Mouse (Mus musculus) forebrain, embryonic 11.5 days (tissue): Measurements from ENCODE around the gene Trip12. TPM values are rescaled to one million over a fixed set of nuclear protein-coding genes. Genes with fewer than 3 reads are reported as not detected.

Experiments
- ATAC-seq: fragments of 200-750 bp; cut with Nextera tagmentation; replicated peaks from 2 replicates; pipeline ENCODE4 v1.8.0; 2017; ENCODE audit warnings: moderate TSS enrichment; ENCODE audit not compliant: low FRiP score
- DNase-seq: peaks from one replicate; pipeline ENCODE4 v3.0.0-alpha.2; 2017; ENCODE audit warnings: low spot score
- H3K27ac ChIP-seq: fragments of 300-500 bp; sonication (generic); 2 replicates; pipeline ENCODE4 v1.5.1; 2014; ENCODE audit warnings: low read depth, low read length
- H3K27me3 ChIP-seq: fragments of 300-500 bp; sonication (generic); 2 replicates; pipeline ENCODE4 v1.6.1; 2014; ENCODE audit warnings: mild to moderate bottlenecking, low read length, mixed read lengths; ENCODE audit not compliant: control insufficient read depth, insufficient read depth
- H3K36me3 ChIP-seq: fragments of 300-500 bp; sonication (generic); 2 replicates; pipeline ENCODE4 v1.6.1; 2014; ENCODE audit warnings: mild to moderate bottlenecking, low read length, moderate library complexity, mixed read lengths; ENCODE audit not compliant: control insufficient read depth, insufficient read depth
- H3K4me1 ChIP-seq: fragments of 300-500 bp; sonication (generic); replicated peaks from 2 replicates; pipeline ENCODE4 v1.6.1; 2014; ENCODE audit warnings: low read length, mixed read lengths; ENCODE audit not compliant: control insufficient read depth, insufficient read depth
- H3K4me2 ChIP-seq: fragments of 300-500 bp; sonication (generic); 2 replicates; pipeline ENCODE4 v1.6.1; 2014; ENCODE audit warnings: low read depth, mild to moderate bottlenecking, low read length, moderate library complexity, mixed read lengths; ENCODE audit not compliant: severe bottlenecking
- H3K4me3 ChIP-seq: fragments of 300-500 bp; sonication (generic); 2 replicates; pipeline ENCODE4 v1.5.1; 2014; ENCODE audit warnings: low read depth, low read length
- H3K9ac ChIP-seq: fragments of 300-500 bp; sonication (generic); 2 replicates; pipeline ENCODE4 v1.6.1; 2014; ENCODE audit warnings: low read length
- H3K9me3 ChIP-seq: fragments of 300-500 bp; sonication (generic); 2 replicates; pipeline ENCODE4 v1.6.1; 2016; ENCODE audit warnings: low read length, mixed read lengths; ENCODE audit not compliant: control insufficient read depth
- WGBS: fragments of 180-500 bp; shearing (Covaris S2); extraction: QIAGEN DNeasy Blood & Tissue Kit; methylation state at CpG from one replicate; pipeline ENCODE4 v1.1.7; 2014; 5-methylcytosine and 5-hydroxymethylcytosine counted together
- polyA plus RNA-seq: library from polyadenylated mRNA; unstranded; fragments of >200 nt; fragmentation: Nextera tagmentation; extraction: Ambion mirVana; gene quantifications from 2 replicates; pipeline ENCODE4 v1.2.1, GENCODE M21; 2014

Gene Trip12
- polyA plus RNA-seq, 1 experiment from 2014 or later = 98.9 TPM

DNA sequence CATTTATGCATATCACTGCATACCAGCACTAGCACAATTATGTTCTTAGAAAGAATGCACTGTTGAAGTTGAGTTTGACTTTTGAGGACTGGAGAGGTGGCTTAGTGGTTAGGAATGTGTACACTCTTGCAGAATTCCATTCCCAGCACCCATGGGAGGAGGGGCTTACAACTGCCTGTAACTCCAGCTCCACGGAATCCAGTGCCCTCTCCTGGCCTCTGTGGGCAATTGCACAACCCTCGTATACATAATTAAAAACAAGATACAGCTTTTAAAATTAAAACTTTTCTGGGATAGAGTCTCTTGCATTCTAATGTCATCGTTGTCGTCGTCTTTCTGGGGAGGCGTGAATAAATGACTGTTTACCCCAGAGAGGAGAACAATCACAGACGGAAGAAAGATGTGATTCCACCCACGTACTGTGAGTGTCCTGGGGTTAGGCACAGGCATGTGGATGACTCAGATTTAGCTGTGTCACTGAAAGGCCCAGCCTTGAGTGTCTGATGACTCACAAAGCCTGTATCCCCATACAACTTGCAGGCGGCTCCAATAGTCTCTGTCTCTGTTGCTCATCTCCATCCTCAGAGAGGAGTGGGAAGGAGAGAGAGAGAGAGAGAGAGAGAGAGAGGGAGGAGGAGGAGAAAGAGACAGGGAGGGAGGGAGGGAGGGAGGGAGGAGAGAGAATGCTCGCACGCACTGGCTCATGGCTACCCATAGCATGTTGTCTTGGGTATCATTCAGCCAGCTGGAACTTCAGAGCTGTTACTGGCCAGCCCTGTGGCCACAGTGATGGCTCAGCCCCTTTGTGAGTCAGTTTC lies 41.1 kb upstream of the Trip12 start:
- no peak overlapping the region for H3K9ac ChIP-seq
- ATAC-seq (no peak), DNase-seq (no peak)
- H3K27ac ChIP-seq = no peak overlapping the region
- 61% methylated on average over 11 of the region's 11 CpGs for WGBS
- no peaks in the 10 kb centered on the region for H3K36me3 ChIP-seq
- H3K9me3 ChIP-seq = no peaks in the 10 kb centered on the region
- H3K4me1 ChIP-seq = no peaks in the 10 kb centered on the region
- H3K27me3 ChIP-seq = no peaks in the 10 kb centered on the region
- no peak overlapping the region for H3K4me3 ChIP-seq
- H3K4me2 ChIP-seq = no peak overlapping the region

DNA sequence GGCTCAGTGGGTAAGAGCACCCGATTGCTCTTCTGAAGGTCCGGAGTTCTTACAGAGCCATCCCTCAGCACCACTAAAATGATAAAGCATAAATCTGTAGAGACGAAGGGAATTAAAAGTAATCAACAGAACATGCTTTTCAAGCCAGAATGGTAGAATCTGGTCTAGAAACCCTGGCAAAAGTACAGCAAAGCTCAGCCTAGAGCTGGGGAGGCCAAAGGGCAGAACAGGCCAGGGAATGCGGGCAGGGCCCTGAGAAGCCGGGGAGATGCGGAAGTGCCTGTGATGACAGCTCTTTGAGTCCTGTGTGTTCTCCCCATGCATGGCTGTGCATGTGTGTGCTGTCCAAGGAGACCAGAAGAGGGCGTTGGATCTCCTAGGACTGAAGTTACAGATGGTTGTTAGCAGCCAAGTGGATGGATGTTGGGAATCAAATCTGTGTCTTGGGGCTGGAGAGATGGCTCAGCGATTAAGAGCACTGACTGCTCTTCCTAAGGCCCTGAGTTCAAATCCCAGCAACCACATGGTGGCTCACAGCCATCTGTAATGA lies 39.3 kb upstream of the Trip12 start:
- no peak overlapping the region for H3K9ac ChIP-seq
- 89% methylated on average over 8 of the region's 8 CpGs for WGBS
- no peaks in the 10 kb centered on the region for H3K4me1 ChIP-seq
- no peak for ATAC-seq
- no peak for DNase-seq
- H3K27me3 ChIP-seq = no peaks in the 10 kb centered on the region
- H3K4me3 ChIP-seq = no peak overlapping the region
- no peak overlapping the region for H3K27ac ChIP-seq
- no peaks in the 10 kb centered on the region for H3K9me3 ChIP-seq
- H3K36me3 ChIP-seq = no peaks in the 10 kb centered on the region
- no peak overlapping the region for H3K4me2 ChIP-seq

DNA sequence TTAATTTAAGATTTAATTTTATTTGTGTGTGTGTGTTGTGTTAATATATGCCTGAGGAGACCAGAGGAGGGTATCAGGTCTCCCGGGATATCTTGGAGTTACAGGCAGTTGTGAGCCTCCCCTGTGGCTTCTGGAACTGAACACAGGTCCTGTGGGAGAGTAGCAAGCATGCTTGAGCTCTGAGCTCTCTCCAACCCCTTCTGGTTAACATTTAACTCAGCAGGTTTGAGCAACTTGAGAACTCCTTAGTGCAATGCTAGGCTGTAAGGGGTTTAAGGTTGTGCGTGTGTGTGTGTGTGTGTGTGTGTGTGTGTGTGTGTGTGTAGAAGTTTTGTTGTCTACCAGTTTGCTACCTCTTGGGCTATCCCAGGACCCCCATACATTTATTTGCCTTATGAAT lies 37.3 kb upstream of the Trip12 start:
- Histone ChIP-seq H3K4me1 (no peaks in the 10 kb centered on the region), H3K27ac (no peak overlapping the region), H3K36me3 (no peaks in the 10 kb centered on the region), H3K4me2 (no peak overlapping the region), H3K9ac (no peak overlapping the region), H3K27me3 (no peaks in the 10 kb centered on the region), H3K4me3 (no peak overlapping the region), H3K9me3 (no peaks in the 10 kb centered on the region)
- 89% methylated on average over 2 of the region's 2 CpGs for WGBS
- DNase-seq = no peak
- no peak for ATAC-seq

DNA sequence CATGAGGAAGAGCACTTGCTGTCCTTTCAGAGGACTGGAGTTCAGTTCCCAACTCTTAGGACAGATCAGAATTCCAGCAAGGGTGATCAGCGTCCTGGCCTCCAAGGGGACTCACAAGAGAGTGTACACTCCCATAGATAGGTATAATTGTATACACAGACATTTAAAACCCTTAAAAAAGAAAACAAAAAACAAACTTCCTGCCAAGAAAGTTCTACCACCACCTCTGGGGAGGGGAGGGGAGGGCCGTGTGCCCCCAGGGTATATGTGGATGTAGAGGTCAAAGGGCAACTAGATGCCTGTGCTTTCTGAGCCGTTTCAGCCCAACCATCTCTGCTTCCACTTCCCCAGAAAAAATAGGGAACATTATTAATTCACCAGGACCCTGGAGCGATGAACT lies 32.6 kb upstream of the Trip12 start:
- no peak for DNase-seq
- Histone ChIP-seq H3K4me1 (no peaks in the 10 kb centered on the region), H3K4me3 (no peak overlapping the region), H3K27me3 (no peaks in the 10 kb centered on the region), H3K9ac (no peak overlapping the region), H3K9me3 (no peaks in the 10 kb centered on the region), H3K36me3 (no peaks in the 10 kb centered on the region), H3K4me2 (no peak overlapping the region), H3K27ac (no peak overlapping the region)
- 76% methylated on average over 4 of the region's 4 CpGs for WGBS
- ATAC-seq = no peak

DNA sequence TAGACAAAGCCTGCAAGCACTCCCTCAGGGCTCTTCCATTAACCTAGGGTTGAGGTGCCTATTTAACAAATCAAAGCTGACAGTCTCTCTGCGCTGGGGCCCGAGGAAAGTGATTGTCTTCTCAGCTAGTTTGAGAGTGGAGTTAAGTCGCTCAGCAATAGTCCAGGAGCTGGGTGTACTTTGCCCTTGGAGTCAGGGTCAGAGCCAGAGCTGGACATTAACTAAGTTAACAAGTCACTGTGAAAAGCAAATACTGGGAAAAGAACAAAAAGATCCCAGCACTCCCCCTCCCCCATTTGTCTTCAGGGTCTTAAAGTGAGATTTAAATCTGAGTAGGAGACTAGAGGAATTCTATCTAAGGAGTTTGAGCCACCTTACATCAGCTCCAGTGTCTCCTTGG lies 31.8 kb upstream of the Trip12 start:
- Histone ChIP-seq H3K27ac (no peak overlapping the region), H3K9me3 (no peaks in the 10 kb centered on the region), H3K36me3 (no peaks in the 10 kb centered on the region), H3K4me2 (no peak overlapping the region), H3K4me1 (no peaks in the 10 kb centered on the region), H3K4me3 (no peak overlapping the region), H3K27me3 (no peaks in the 10 kb centered on the region), H3K9ac (no peak overlapping the region)
- ATAC-seq (no peak), DNase-seq (no peak)
- 15% methylated on average over 3 of the region's 3 CpGs for WGBS

DNA sequence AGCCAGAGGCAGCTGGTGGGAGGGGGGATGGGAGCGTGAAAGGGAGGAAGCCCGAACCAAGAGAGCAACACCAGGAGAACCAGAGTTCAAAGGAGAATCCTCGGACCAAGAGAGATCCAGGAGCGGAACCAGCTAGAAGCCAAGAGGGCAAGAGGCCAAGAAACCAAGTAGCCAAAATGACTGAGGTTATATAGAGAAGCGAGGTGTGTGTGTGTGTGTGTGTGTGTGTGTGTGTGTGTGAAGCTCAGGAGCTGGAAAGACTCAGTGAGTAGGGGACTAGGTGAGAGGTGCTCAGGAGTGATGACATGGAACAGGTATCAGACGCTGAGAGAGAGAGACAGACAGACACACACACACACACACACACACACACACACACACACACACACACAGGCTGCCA lies 30.8 kb upstream of the Trip12 start:
- WGBS = 57% methylated on average over 6 of the region's 6 CpGs
- Histone ChIP-seq H3K4me1 (no peaks in the 10 kb centered on the region), H3K27ac (no peak overlapping the region), H3K36me3 (no peaks in the 10 kb centered on the region), H3K4me3 (no peak overlapping the region), H3K9ac (no peak overlapping the region), H3K27me3 (no peaks in the 10 kb centered on the region), H3K9me3 (no peaks in the 10 kb centered on the region), H3K4me2 (no peak overlapping the region)
- no peak for ATAC-seq
- DNase-seq = no peak

DNA sequence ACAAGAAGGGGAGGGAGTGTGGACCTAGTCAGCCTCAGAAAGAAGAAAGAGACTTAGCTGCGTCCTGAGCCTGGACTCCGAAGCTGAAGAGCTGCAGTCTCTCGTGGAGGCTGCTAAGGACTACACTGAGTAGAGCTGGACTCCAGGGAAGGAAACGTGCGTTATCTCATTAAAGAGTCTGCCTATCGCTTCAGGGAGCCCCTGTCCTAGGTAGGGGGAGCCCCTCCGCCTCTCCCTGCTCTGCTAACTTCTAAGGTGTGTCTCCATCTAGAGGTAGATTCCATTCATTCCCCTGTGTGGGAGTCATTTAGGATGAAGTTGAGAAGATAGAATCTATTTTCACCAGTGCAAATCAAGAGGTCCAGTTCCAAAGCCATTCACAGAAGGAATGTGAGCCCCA lies 29.2 kb upstream of the Trip12 start:
- no peaks in the 10 kb centered on the region for H3K9me3 ChIP-seq
- H3K36me3 ChIP-seq = no peaks in the 10 kb centered on the region
- H3K27me3 ChIP-seq = no peaks in the 10 kb centered on the region
- no peak overlapping the region for H3K9ac ChIP-seq
- no peak overlapping the region for H3K4me2 ChIP-seq
- ATAC-seq = no peak
- 48% methylated on average over 7 of the region's 7 CpGs for WGBS
- H3K4me1 ChIP-seq = no peaks in the 10 kb centered on the region
- H3K4me3 ChIP-seq = no peak overlapping the region
- DNase-seq = no peak
- H3K27ac ChIP-seq = no peak overlapping the region

DNA sequence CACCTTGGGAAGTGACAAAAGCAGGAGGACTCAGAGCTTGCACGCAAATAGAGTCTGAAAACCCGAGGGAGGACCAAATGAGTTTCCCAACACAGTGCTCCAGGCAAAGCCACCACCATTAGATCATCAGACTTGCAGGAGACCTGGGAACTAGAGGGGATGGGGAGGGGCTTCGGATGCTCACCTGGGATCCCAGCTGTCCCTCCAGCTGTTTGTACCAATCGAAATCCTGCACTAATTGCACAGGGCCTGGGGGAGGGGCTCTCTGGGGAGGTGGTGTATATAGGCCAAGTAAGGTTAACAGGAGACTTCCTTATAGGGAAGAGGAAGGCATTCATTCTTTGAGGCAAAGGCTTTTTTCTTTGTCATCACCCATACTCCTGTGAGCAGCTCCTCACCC lies 28.5 kb upstream of the Trip12 start:
- Histone ChIP-seq H3K4me2 (no peak overlapping the region), H3K4me1 (no peaks in the 10 kb centered on the region), H3K27ac (no peak overlapping the region), H3K27me3 (no peaks in the 10 kb centered on the region), H3K36me3 (no peaks in the 10 kb centered on the region), H3K9ac (no peak overlapping the region), H3K4me3 (no peak overlapping the region), H3K9me3 (no peaks in the 10 kb centered on the region)
- DNase-seq = no peak
- 81% methylated on average over 4 of the region's 4 CpGs for WGBS
- ATAC-seq = no peak

DNA sequence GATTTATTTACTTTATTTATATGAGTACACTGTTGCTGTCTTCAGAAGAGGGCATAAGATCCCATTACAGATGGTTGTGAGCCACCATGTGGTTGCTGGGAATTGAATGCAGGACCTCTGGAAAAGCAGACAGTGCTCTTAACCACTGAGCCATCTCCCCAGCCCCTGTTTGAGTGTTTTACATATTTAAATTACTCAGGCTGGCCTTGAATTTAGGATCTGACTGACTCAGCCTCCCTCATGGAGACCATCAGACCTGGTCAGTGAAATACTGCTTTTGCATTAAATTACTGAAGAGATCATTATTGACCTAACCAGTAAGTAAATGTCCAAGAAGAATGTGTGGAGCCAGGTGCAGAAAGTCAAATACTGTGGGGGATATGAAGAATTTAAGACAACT lies 28.0 kb upstream of the Trip12 start:
- no peak for ATAC-seq
- Histone ChIP-seq H3K9ac (no peak overlapping the region), H3K27me3 (no peaks in the 10 kb centered on the region), H3K4me2 (no peak overlapping the region), H3K36me3 (no peaks in the 10 kb centered on the region), H3K4me3 (no peak overlapping the region), H3K4me1 (no peaks in the 10 kb centered on the region), H3K9me3 (no peaks in the 10 kb centered on the region), H3K27ac (no peak overlapping the region)
- DNase-seq = no peak
